Comparison of ENCODE assay signal across 25 mouse cellular contexts in the genomic region with DNA sequence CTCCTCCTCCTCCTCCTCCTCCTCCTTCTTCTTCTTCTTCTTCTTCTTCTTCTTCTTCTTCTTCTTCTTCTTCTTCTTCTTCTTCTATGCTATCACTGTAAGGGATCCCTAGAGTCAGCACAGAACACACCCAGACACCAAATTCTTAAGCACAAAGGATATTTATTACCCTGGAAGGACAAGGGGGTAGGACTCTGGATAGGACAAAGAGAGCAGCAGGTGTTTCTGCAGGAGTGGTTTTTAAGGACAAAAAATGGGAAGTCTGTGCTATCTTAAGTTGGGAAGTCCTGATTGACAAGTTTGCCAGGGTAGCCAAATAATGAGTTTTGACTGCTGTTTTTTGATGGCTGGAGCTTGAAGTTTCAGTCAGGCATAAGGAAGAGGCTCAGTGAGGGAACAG. TPM values are rescaled to one million over a fixed set of nuclear protein-coding genes. Genes with fewer than 3 reads are reported as not detected.
DNase-seq lines count a peak whose midpoint lies in the region; ATAC-seq and TF ChIP-seq lines count a peak whose summit lies in the region.
"Had no signal": no experiment of that assay in that cellular context is flagged by ENCODE, and none has a peak within 500 bp of the region (broad histone marks: within the 10 kb centered on the region; RNA-seq: fewer than 3 reads in every experiment).

No protein-coding gene starts in this region.

- H3K27me3 ChIP-seq in midbrain, embryonic 11.5 days (ENCODE audit: control insufficient read depth, insufficient read depth, low read length) = no peaks in the 10 kb centered on the region
- H3K27me3 ChIP-seq in midbrain, embryonic 10.5 days (ENCODE audit: low read depth, poor library complexity, severe bottlenecking) = no peaks in the 10 kb centered on the region
- H3K27me3 ChIP-seq: CH12.LX; embryonic facial prominence, embryonic 12.5 days; forebrain, embryonic 13.5 days; forebrain, embryonic 15.5 days; Patski had no signal

- no peak for TF ChIP-seq CTCF in bone marrow macrophage, adult 2 months (IDR thresholded peaks at IDR 0.05; ENCODE audit: low read depth, low read length)

- TF ChIP-seq POLR2A in bone marrow macrophage, adult 2 months (IDR thresholded peaks at IDR 0.05; ENCODE audit: borderline replicate concordance, low read depth, low read length) = no peak

- H3K36me3 ChIP-seq in midbrain, embryonic 11.5 days (ENCODE audit: control insufficient read depth, insufficient read depth, low read length) = no peaks in the 10 kb centered on the region
- no peaks in the 10 kb centered on the region for H3K36me3 ChIP-seq in midbrain, embryonic 10.5 days
- H3K36me3 ChIP-seq: embryonic facial prominence, embryonic 10.5 days; embryonic facial prominence, embryonic 12.5 days; forebrain, embryonic 15.5 days; G1E had no signal

- ATAC-seq in midbrain, embryonic 11.5 days (ENCODE audit: low FRiP score) = no peak
- ATAC-seq: activated CD4-positive, CD25-positive, alpha-beta regulatory T cell, adult 4 months; CD4-positive, CD25-positive, alpha-beta regulatory T cell, adult 4 months; forebrain, embryonic 13.5 days; forebrain, embryonic 15.5 days; forebrain, postnatal 0 days; Patski had no signal

- no peak overlapping the region for H3K9ac ChIP-seq in midbrain, embryonic 11.5 days (ENCODE audit: low read length)
- H3K9ac ChIP-seq: embryonic facial prominence, embryonic 12.5 days; forebrain, embryonic 13.5 days; forebrain, embryonic 15.5 days; forebrain, postnatal 0 days had no signal

- H3K4me1 ChIP-seq in midbrain, embryonic 11.5 days (ENCODE audit: control insufficient read depth, insufficient read depth, low read length) = no peaks in the 10 kb centered on the region
- no peaks in the 10 kb centered on the region for H3K4me1 ChIP-seq in midbrain, embryonic 10.5 days
- peaks cover 37% of the 10 kb centered on the region for H3K4me1 ChIP-seq in bone marrow macrophage, adult 2 months (ENCODE audit: control insufficient read depth, insufficient read depth, low read length)
- H3K4me1 ChIP-seq: embryonic facial prominence, embryonic 10.5 days; embryonic facial prominence, embryonic 12.5 days; forebrain, embryonic 13.5 days; forebrain, embryonic 15.5 days had no signal

- DNase-seq in midbrain, embryonic 11.5 days (ENCODE audit: low spot score, missing footprints) = peak; percentile 67
- DNase-seq in midbrain, embryonic 10.5 days (ENCODE audit: low spot score) = no peak
- peak; percentile 90 for DNase-seq in R1 (ENCODE audit: low read depth, low spot score)
- DNase-seq in cerebellum, adult 11 months = no peak
- DNase-seq in gastrocnemius, adult 8-10 months (ENCODE audit: low spot score in 2 of 2) = no peak
- DNase-seq: adrenal gland, adult 8-10 months; adrenal gland, postnatal 14 days; adrenal gland, postnatal 36 days; B cell, adult 2 months; cerebellum, adult 11-12 months; cerebellum, adult 2 months; cerebellum, adult 9-10 months; cerebellum, postnatal 10 days; cerebellum, postnatal 25 days; forebrain, postnatal 0 days had no signal

- H3K4me2 ChIP-seq in midbrain, embryonic 11.5 days = no peak overlapping the region
- H3K4me2 ChIP-seq: embryonic facial prominence, embryonic 12.5 days; forebrain, embryonic 13.5 days; forebrain, embryonic 15.5 days had no signal

- H3K27ac ChIP-seq in midbrain, embryonic 11.5 days (ENCODE audit: low read depth, low read length) = no peak overlapping the region
- no peak overlapping the region for H3K27ac ChIP-seq in midbrain, embryonic 10.5 days (replicated peaks)
- H3K27ac ChIP-seq in bone marrow macrophage, adult 2 months (ENCODE audit: insufficient read depth, low read depth, low read length) = 0 out of 2 replicates have a peak overlapping the region, but pooled peaks have one; percentile 32
- H3K27ac ChIP-seq: embryonic facial prominence, embryonic 10.5 days; embryonic facial prominence, embryonic 12.5 days; forebrain, embryonic 13.5 days; forebrain, embryonic 15.5 days had no signal

- no peak overlapping the region for H3K4me3 ChIP-seq in midbrain, embryonic 11.5 days (ENCODE audit: low read depth, low read length)
- H3K4me3 ChIP-seq in midbrain, embryonic 10.5 days = no peak overlapping the region
- no peak overlapping the region for H3K4me3 ChIP-seq in bone marrow macrophage, adult 2 months (ENCODE audit: insufficient read depth, low read length)
- H3K4me3 ChIP-seq: embryonic facial prominence, embryonic 10.5 days; embryonic facial prominence, embryonic 12.5 days; forebrain, embryonic 13.5 days; forebrain, embryonic 15.5 days had no signal

- H3K9me3 ChIP-seq in midbrain, embryonic 11.5 days (ENCODE audit: control insufficient read depth, low read length) = no peaks in the 10 kb centered on the region
- no peaks in the 10 kb centered on the region for H3K9me3 ChIP-seq in midbrain, embryonic 10.5 days (replicated peaks)
- H3K9me3 ChIP-seq: embryonic facial prominence, embryonic 10.5 days; embryonic facial prominence, embryonic 12.5 days; forebrain, embryonic 13.5 days; forebrain, embryonic 15.5 days had no signal

RNA-seq across cellular contexts. Expression of a gene that starts 17.9 kb away (rescaled TPM):
- 5.5 and 8.3 TPM in 2 replicates for polyA plus RNA-seq in midbrain, embryonic 11.5 days (2014; fragmentation: Nextera tagmentation; extraction: Ambion mirVana)
- polyA plus RNA-seq in midbrain, embryonic 10.5 days (2016; fragmentation: Nextera tagmentation; extraction: Ambion mirVana) = 6.3 and 7.5 TPM in 2 replicates
- 17.7 and 19.4 TPM in 2 replicates for polyA plus RNA-seq in bone marrow macrophage, adult 2 months (2012; ENCODE audit: insufficient read depth, insufficient read length, missing spikeins)
- total RNA-seq in gastrocnemius, adult 8-10 months (2022) = 10 to 100 TPM; 25.1 to 34.5 (median 30.4) TPM
- polyA plus RNA-seq: G1E had no signal

Comparison
In these comparisons a context has a peak if more than half of its experiments do, and no peak if none do; other contexts are left out.
1. DNase-seq: peak in midbrain, embryonic 11.5 days (single experiment) and R1 (single experiment); none in midbrain, embryonic 10.5 days (single experiment), cerebellum, adult 11 months (single experiment) and gastrocnemius, adult 8-10 months (0 of 2).